Mouse (Mus musculus) monocyte, adult 2 months (primary cell): Measurements from ENCODE around the gene Fggy.

Experiments
- DNase-seq, 2 experiments: peaks; one replicate each; pipeline ENCODE4 v3.0.0; 2022; ENCODE audit warnings: low spot score in 2 of 2, low read depth in 1 of 2

Gene Fggy

DNA sequence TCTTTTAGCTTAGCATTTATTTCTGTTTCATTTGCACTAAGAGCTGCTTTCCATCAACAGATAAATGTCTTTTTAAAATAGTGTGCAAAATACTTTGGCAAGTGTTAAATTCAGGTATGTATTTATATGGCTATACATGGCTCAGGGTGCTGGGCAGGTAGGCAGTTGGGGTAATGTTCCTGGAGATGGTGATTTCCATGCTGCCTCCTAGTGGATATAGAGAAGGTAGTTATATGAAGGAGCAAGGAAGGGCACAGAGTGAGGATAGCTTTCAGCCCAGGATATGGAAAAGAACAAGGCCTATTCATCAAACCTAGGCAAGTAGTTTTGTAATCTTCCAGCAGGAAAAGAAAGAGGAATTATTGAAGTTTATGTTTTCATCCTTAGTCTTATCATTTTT, 166.3 kb downstream of the Fggy start:
- DNase-seq: no peak

DNA sequence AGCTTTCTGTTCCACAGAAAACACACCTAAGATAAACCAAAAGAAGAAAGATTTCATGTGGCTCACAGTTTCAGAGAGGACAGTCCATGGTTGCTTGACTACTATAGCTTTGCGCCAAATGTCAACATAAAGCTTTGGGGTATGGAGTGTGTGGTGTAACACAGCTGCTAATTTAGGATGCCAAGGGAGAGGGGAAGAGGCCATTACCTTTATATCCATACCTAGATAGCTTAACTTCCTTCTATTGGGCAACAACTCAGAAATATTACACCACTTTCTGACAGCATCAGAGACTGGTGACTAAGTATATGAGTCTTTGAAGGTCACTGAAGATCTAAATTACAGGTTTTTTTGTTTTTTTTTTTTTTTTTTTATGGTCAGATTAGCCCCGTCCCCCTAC, 169.1 kb downstream of the Fggy start:
- no peak for DNase-seq

DNA sequence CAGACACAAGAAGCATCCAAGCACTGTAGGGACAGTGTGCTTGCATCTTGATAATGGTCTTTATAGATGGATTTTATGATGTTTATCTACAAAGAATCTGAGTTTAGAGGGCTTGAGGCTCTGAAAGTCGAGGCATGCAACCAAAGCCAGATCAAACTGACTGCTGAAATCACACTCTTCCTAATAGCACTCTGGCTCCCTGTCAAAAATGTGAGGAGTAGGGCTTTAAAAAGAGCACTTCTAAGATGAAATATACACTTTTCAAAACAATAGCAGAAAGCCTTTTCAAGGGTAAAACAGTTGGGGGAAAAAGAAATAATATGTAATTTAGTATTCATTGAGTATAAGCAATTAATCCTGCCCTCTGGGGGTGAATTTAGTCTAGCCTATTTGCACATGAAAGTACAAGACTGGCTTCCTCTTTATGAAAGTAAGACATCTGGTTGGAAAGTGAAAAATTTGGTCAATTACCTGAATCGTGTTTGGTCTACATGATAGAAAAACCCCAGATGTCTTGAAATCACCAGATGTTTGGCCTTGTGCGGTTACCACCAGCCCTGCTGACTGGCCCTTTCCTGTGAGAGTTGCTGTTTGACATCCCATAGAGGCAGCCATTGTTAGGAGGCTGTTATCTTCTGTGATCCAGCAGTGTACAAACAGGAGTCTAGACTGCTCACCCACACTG, 172.0 kb downstream of the Fggy start:
- DNase-seq: no peak

DNA sequence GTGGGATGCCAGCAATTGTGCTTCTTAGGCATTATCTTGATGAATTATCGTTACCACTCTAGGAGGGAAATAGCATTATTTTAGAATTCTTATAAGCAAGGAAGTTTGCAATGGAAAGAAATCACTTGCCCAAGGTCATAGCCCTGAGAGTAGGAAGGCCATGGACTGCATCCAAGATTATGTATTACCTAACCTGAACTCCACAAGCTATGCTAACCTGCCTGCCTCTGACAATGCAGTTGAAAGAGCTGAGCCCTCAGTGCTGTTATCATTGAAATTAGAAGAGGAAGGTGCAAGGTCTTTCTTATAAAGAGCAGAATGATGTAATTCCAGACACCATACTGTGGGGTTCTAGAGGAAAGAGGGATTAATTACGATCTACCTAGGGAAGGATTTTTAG, 173.8 kb downstream of the Fggy start:
- no peak for DNase-seq

DNA sequence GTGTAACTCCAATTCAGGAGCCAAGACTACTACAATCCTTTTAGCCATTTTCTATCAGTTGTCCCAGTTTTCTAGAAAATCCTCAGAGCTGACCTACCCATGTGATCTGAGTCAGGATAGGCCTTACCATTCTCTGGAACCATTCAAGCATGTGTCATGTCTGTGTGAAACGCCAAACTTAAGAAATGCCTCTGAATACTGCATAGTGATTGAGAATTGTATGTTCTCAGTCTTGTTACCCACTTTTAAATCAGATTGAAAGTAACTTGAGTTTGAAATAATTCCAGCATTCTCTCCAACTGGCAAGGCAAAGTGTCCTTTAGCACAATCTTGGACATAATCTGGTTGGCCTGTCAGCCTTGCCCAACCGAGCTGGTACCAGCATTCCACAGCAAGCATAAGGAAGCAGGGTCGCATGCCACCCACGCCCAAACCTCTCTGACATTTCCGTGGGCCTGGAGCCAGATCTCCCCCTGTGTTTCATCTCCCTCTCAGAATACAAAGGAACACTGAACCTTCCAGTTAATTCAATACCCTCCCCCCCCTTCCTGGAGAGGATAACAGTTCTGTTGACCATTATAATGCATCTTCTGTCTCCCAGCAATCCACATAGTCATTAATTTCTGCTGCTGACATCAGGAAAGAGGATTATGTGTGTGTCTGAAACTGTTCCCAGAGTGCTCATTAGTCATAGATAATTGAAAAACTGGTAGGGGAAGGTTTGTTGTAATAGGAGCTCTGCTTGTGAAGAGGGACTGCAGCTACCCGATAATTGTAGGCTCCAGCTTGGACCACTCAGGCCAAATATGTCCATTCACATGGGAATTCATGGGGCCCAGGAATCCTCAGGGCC, 176.3 kb downstream of the Fggy start:
- DNase-seq: no peak

DNA sequence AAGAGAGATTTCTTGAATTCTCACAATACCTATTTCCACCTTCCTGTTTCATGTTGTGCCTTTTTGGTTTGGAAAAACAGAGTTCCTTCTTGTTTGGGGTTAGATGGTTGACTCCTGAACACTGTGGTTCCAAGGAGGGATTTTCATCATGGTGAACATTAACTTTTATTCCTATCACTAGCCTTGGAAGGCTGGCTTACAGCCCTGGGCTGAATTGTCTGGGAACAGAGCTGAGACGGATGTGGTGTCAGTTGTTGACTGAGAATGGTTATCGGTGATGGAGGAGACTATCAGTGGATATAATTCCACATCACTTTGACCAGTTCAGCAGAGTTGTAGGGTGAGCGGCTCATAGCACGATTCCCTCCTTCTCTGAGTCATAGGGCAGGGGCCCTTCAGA, 178.7 kb downstream of the Fggy start:
- DNase-seq: no peak

DNA sequence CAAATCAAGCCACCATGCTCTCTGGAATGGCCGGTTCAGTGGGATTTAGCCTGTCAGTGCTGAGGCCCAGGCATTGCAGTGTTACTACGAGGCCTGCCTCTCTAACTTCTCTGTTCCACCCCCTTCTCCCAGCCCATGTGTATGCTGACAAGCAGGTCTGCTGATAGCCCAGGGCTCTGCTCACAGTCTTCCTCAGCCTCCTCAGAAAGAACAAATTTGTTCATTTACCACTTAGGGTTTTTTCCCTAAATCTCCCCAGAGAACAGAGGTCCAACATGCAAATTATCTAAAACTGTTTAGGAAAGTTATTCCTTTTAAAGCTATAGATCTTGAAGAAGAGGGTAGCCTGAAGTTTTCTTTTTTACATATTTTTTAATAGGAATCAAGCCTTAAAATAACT, 179.4 kb downstream of the Fggy start:
- no peak for DNase-seq

DNA sequence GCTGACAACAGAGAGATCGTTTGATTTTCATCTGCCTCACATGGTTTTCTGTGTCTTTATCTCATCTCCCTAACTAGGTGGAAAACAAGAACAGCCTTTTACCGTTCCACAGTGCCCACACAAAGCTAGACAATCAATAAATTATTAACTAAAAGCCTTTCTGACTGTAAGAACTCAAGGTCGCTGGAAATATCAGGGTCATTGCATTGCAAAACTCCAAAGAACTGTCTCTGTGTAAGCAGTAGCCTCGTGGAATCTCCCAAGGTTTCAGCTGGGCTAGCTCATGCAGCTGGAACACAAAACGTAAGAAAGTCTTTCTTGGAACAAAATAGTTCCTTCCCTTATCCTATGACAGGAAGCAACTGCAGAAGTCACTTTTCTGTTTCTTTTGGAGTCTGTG, 180.9 kb downstream of the Fggy start:
- no peak for DNase-seq

DNA sequence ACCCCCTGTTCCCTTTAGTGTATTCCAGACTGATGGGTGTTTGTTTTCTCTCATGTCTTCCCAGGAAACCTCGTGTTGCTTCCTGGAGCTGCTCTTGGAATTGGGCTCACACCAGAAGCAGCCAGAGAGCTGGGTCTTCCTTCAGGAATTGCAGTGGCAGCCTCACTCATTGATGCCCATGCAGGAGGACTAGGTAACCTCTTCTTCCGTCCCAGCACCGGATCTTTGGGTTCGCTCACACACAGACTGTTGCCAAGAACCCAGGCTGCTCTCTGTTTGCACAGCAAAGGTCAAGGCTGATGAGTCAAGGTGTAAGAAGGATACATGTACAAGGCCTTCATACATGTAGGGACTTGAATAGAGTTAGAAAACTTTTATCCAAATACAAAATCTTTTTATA, 181.4 kb downstream of the Fggy start:
- DNase-seq: no peak

DNA sequence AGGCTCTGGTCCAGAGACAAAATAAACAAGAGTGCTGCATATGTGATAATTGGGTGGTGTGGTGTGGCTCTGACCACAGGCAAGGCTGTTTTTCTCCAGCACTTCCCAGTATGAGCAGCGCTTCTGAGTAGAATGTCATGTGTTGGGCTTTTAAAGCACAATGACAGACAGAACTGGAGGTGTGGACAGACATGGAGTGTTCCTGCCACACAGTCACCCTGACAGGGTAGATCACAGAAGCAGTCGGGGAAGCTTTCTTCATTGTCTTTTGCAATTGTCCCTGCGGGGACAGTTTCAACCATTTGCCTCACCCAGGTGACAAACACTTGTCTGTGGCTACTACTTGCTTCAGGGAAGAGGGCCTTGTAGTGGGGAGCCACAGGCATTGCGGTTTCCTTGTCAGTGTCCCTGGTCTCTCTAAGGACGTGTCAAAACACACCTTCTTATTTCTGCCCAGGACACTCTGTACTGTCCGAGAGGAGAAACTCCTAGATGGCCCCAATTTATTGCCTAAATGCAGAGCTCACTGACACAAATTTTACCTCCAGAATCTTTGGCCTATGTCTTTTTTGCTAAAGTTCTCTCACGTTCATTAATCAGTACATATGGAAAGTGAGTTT, 183.9 kb downstream of the Fggy start:
- no peak for DNase-seq

DNA sequence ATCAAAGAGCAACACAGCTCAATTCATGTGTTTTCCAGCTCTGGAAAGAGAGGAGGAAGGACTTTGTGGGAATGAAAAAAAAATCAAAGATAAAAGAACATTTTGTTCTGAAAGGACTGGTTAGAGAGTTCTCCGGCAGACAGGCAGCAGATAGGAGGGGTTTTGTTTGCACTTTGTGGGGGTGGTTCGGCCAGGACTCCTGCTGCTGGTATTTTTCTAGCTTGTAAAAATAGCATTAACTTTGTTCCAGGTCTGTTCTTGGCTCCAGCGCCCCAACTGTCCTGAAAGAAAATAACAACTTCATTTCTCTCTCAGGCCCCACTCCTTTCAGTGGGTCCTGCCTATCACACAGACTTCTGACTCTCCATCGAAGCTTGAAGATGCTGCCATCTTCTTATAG, 185.7 kb downstream of the Fggy start:
- no peak for DNase-seq

DNA sequence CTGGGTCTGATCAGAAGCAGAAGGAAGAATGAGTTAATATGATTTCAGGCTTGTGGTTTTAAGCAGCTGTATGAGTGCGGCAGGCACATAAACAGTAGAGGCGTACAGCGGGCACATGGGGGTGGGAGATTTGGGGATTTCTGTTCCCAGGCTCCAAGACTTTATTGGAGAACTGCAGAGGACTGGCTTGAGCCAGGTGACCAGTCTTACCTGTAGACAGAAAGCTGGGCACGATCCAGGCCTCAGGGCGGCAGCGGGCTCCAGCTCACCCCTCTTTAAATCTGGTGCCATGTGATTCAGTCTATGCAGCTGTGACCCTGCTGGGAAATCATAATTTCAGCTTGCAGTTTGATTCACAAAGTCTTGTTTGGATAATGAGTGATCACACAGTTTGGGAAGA, 189.6 kb downstream of the Fggy start:
- DNase-seq: no peak

DNA sequence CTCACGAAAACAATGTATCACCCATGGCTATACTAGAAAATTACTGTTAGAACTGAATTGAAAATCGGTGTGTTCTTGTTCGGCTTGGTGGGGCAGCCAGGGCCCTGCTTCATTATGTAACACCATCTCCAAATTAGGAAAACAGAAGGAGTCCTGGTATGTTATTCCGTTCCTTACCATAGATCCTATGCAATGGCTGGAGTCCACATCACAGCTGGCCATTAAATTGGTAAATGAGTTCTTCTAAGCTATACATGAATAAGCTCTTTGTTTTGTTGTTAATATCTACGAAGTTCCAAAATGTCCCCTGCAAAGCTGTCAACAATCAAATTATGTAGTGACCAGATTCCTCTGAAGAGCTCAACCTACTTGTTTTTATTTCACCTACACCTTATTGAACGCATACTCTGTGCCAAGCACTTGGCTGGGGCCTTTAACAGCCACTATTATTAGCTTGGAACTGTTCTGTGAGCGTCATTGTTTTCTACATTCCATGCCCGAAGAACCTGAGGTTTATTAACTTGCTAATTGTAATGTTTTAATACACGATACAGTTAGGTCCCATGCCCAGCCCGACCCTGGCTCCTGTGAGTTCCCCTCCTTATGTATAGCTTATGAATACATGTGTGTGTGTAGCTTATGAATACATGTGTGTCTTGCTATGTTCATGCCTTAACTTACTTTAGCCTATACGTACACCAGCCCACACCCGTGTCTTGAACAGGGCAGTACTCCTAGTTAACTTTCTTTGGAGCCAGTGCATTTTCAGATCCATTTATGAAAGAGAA, 190.3 kb downstream of the Fggy start:
- DNase-seq: no peak

DNA sequence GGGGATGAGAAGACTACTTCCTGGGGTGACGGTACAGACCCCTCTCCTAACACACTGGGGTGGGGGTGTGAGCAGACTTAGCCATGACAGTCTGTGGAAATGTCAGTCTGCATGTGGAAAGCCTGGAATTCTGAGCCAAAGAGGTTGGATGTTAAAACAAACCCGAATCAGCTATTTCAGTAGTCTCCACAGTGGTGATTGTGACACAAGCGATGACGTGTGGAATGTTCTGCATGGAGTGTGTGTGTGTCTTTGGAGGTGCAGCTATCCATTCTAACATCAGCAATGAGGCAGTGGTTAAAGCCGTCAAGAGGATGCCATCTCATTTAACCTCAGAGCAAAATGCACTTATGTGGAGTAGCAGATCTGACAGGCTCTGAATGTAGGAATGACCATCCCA, 192.9 kb downstream of the Fggy start:
- DNase-seq: no peak

DNA sequence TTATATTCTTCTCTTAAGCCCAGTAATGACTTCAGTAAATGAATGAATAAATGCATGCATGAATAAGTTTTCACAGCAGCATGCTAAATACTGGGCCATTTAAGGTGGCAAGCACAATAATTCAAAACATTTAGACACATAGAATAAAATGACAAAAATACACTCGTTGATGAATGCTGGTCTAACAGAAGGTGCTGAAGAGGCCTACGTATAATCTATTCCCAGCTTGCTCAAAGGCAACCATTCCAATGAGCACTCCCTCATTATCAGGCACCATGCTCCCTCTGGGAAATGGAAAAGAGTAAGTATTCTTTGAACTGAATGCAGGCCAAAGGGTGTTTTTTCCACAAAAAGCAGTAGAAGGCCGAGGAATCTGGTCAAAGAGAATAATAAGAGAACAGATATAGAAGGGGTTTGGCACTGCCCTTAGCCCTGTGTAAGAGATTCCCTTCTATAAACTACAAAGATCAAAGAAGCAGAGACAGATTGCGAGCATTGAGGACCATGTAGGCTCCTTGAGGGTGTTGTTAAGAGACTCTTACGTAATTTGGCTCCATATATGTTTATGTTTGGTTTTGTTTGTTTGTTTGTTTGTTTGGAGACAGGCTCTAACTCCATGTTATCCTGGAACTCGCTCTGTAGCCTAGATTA, 195.4 kb downstream of the Fggy start:
- DNase-seq: no peak

DNA sequence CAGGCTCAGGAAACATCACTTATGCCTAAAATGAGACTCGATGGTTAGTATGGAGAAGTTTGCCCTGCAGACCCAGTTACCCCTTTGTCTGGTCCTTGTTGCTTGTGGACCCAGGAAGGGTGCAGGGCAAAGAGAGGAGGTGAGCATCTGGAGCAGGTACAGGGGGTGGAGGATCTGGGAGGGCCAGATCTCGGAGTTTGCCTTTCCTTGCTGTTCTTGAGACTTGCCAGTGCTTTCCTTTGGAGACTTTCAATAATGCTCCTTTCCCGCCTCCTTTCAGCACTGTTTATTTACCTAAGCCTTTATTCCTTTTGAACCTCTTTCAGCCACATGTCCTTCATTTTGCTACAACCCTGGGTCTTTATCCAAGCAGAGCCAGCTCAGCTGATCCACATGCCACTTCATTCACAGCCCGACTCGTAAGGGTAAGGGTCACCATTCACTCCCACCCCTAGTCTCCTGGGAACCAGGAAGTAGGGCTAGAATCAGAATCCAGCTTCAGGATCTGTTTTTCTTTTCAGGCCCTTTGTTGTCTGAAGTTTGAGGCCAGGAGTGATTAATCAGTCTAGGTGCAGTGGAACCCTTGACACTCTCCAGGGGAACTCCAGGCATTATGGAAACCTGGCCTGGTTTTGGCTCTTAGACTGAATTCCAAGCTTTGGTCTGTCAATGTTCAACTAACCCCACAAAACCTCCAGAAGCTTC, 201.9 kb downstream of the Fggy start:
- DNase-seq: no peak

DNA sequence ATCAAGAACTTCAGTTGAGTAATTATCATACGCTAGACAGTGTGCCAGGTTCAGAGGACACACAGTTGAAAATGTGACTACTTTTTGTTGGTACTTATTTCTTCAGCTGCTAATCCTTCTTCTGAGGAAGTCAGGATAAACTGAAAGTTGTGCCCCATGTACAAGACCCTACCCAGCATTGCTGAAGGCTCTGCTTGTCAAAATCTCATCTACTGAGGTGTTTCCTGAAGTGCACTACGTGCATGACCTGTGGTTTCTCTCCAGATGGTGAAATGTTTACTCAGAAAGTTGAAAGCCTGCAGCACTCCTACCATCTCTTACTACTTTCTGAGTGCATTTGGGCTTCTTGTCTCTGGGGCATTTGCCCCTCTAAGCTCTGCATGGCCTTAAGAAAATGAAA, 208.1 kb downstream of the Fggy start:
- no peak for DNase-seq

DNA sequence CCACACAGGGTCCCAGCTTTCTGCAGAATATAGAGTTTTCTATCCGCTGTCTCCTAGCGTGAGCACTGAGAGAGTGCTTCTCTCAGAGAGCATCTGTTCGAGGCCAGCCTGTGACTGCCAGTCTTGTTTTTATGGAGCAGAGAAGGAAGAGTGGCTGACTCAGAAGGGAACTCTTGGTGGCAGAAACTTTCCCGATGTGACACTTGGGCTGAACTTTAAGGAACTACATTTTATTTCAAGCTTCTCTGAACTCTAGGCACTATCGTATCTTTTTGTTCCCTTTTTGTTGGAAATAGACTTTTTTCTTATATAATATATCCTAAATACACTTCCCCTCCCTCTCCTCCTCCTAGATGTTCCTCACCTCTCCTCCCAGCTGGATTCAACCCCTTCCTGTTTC, 213.2 kb downstream of the Fggy start:
- DNase-seq: peak in 1 of 2 experiments; percentile 2

DNA sequence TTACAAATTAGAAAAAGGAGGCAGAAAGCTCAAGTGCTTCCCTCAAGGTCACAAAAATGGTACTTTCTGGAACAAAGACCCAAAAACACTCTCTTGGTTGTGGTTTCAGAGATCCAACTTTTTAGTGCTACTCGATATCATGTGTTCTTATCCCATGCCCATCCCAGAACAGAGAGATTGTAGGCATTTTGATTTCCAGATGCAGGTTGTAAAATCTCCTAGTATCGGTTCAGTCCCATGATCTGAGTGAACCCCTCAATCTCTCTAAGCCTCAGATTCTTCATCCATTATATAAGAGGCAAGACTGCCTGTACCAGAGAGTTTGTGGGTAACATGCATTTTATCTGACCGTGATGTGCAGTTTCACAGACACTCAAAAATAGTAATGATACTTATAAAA, 214.2 kb downstream of the Fggy start:
- no peak for DNase-seq

DNA sequence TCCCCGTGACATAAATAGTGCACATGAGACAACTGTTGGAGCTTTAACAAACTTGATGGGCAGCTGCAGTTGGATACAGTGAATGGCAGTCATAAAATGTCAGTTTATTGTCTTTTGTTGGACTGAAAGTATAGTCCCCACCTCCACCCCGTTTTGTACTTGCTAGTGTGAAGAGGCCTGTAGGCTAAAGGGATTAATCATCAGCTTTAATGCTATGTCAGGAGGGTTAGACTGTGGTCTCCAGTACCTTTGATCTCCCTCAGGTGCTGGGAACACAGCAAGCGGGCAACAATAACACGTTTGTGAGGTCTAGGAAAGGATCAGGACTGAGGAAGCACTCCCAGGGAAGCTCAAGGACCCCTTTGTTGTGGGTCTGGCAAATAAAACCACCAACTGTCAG, 214.6 kb downstream of the Fggy start:
- DNase-seq: no peak
